Mouse (Mus musculus): Measurements from ENCODE around the gene Sdr39u1.

GRCm38 (mm10) chr14:55878316-55878940 is 21.7 kb downstream of the Sdr39u1 start:
- TF ChIP-seq CTCF (IDR thresholded peaks at IDR 0.05; ENCODE audit: low read depth, low read length) (no peak), POLR2A (IDR thresholded peaks at IDR 0.05; ENCODE audit: borderline replicate concordance, low read depth, low read length) (no peak)

Data from bone marrow macrophage, adult 2 months (primary cell).